Mouse (Mus musculus) ES-Bruce4 (cell line): ENCODE measurements at regions not wholly inside any gene's neighbourhood (a gene's known extent, or its start where the extent isn't known, plus 50 kb on each side); places are given as distances from the start of the nearest gene placed in this dataset.

Source experiments
- CTCF ChIP-seq: IDR thresholded peaks from one replicate; pipeline ENCODE4 v1.8.1; 2011; ENCODE audit warnings: low read depth, low read length
- POLR2A ChIP-seq: IDR thresholded peaks from one replicate; pipeline ENCODE4 v1.8.1; 2011; ENCODE audit warnings: low read length; ENCODE audit not compliant: insufficient read depth

DNA sequence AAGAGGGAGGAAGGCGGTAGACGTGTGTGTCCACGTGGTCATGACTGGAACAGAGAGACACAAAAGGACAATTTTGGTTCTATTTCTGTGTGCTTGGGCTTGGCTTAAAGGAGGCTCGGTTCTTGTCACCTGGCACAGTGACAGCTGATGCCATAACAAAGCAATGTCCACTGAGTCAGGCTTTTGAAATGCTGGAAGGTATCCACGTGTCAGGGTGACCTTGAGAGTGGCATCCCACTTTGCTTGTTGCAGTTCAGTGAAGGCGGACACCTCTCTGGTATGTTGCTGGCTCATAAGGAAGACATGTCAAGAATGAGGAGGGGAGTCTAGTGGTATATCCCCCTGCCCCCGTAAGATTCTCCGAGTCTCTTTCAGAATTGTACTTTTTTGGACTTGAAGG, 192.6 kb upstream of the Ddhd1 start:
- TF ChIP-seq CTCF (no peak), POLR2A (no peak)
